Mouse (Mus musculus) spleen, adult 18-20 months (tissue): ENCODE results near the gene Olfr218.
"Not testable (repeated sequence)": the region's sequence is repeated elsewhere in the genome, so short reads cannot be mapped to it uniquely, and the experiment has no call there.

Source experiments
- DNase-seq, 2 experiments: peaks; one replicate each; pipeline ENCODE4 v3.0.0; 2022; ENCODE audit warnings: mixed read lengths in 2 of 2

Olfr218 gene

DNA sequence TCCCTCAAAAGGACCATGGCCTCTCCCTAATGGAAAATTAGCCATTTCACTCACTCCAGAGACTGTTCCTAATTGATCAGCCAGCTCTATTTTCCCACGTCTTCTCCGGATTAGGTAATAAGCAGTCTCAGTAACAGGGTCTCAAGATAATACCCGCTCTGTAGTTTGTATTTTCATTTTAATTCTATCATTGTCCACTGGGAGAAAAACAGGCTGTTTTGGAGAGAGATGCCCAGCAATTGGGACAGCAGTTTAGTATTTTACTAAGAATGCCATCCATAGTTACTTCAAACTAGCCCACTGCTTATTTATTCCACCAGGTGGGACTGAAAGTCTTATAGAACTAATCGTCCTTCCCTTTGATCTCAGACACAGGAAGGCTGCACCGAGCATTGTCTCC is at the start of gene Olfr218:
TSS of gene Olfr218 (plus strand) at position 301 of the 400 bp plus-strand sequence.
- DNase-seq: no peak

DNA sequence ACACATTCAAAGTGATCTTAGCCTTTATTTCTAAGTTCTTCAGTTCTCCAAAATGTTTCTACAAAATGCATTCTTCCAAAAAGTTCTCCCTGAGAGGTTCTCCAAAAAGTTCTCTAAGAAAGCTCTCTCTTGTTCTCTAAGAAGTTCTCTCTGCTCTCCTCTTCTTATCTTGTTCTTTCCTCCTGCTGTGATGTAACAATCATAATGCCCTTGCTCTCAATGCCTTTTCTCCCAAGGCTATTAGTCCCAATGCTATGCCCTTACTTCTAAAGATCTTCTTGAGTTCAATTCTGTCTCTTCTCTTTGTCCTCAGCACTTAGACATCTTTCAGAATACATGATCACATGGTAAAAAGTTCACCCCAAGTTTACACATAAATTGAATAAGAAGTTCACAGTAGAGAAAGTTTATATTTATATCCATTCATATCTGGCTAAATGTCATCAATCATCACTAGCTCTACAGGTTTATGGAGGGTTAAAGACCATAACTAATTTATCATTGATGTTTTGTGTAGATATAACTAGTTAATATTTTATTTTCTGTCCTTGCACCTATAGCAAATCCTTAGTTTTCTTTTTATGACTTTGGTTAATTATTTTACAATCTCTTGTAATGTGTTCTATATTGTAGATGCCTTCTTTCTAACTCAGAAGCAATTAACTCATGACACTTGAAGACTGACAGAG is 23.3 kb upstream of the Olfr218 start:
- DNase-seq: no peak

DNA sequence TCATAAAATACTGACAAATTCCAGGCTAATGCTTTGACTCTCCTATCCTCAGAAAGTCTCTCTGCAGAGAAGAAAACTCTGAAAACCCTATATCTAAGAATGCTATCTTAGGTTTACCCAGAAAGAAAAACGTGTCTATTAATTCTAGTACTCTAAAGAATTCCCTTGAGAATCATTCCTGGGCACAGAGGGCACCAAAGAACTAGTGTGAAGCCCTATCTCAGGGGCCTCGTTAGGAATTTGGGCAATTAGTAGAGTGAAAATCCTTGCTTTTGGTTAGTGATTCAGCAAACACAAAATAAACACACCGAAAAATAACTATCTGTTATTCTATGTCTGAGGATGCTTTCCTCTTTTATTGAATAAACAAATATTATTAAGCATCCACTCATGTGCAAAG is 7.1 kb upstream of the Olfr218 start, which contains the start of gene Olfr1406:
TSS of gene Olfr1406 (minus strand) at position 101 of the 400 bp plus-strand sequence.
- no peak for DNase-seq

DNA sequence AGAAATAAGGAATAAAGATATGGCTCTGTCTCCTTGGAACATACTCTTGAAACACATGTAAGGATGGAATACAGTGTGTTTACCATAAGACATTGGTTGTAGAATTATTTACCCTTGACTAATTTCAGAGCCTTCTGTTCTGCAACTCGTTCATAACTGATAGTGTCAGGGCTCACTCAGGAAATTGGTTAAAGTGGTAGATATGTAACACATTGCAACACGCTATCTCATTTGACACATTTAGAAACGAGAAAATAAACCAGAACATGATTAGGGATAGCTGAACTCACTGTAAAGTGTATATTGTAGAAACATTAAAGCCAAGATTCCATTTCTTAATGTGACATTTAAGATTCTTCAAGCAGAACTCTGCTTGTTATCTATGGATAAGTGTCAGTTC is 5.5 kb upstream of the Olfr218 start:
- no peak for DNase-seq

DNA sequence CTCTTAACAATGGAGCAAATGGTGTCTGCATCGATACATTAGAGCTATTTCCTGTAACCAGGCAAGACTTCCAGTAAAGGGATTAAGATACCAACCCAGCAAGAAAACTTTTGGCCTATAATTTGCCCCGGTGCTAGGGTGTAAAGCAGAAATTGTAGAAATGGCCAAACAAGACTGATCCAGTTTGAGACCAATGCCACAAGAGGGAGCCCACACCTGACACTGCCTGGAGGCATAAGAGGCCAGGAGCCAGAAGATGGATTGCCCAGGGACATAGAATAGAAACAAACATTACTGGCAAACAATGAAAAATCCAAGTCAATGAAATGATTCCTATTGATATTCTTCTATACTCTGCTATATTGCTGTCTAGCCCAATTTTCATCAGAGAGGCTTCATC is 1.2 kb upstream of the Olfr218 start:
- DNase-seq: no peak

DNA sequence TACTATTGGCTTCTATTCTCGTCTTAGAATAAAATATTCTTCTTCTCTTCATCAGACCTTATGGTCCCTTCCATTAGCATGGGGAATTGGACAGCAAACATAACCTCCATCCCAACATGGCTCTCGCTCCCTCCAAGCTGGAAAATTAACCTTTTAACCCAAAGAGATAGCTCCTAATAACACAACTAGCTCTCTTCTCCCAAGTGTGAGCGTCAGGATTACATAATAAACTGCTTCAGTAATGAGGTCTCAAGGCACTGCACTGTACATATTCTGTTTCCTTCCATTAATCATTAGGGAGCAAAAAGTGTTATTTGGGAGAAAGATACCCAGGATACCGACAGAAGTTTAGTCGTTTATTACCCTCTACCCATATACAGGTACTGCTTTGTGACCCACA is 14.5 kb downstream of the Olfr218 start, which contains the start of gene Olfr1404:
TSS of gene Olfr1404 (plus strand) at position 301 of the 400 bp plus-strand sequence.
- no peak for DNase-seq

DNA sequence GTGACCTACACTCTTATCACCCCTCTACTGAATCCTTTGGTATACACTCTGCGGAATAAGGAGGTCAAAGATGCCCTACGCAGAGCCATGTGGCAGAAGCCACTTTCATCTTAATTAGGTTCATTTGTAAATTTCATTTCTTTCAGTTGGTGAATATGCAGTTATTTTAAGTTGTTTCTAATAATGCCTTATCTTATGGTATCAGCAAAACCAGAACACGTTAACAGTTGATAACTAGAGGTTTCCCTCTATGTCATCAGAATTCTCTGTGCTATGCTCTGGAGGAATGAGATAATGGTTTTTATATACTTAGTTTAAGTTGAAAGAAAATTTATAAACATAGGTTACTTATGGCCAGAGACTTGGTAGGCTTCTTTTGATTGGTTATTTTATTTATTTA is 18.9 kb downstream of the Olfr218 start:
- no peak for DNase-seq

DNA sequence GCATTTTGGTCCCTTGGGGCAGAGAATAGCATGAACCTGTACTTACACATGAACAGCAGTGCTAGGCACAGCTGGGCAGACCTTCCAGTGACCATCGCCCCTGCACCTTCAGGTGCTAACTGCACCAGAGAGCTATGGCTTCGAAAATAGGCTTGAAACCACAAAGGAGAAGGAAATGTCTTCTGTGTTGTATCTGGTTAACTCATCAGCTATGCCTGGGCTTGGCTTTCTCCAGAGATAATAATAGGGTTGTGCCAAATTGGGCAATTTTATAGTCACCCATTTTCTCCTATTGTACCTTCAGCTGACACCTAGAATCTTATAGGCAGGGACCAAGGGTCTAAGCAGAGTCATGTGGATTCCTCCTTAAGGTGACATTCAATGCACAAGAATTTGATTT is 29.5 kb downstream of the Olfr218 start, which contains the start of gene Fcer1a:
TSS of gene Fcer1a (minus strand) at position 134 of the 400 bp plus-strand sequence.
- no peak for DNase-seq

DNA sequence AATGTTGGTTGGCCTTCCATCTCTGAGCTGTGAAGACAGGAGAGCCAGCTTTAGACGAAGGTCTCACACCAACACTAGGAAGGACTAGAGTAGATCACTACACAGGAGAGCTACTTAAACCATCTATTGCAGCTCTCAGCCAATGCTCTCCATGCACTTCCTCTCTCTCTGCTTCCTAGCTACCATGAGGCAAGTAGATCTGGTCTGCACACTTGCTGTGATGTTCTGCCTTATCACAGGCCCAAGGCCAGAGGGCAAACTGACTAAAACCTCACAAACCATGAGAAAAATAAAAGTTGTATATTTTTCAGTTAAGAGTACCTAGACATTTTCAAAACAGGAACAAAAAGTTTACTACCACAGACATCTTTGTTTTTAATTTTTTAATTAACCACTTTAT is 39.4 kb downstream of the Olfr218 start:
- not testable (repeated sequence) for DNase-seq

DNA sequence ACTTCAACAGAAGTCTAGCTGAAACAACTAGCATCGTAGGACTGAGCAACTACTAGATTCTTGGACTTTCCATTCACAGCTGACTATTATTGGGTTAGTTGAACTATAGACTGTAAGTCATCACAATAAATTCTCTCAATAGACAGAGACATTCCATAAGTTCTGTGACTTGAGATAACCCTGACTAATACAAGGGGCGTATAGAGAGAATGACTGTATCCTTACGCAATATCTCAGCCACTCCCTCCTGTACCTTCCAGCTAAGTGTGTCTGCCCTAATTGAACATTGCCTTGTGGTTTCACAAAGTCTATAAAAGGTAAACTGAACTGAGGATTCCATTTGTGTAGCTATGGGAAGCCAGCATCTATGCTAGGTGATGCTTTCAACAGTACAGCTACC is 52.3 kb downstream of the Olfr218 start:
- no peak for DNase-seq
